Mouse (Mus musculus) splenic B cell, adult 2 months (primary cell): ENCODE results near the gene Gm10974.
A peak's percentile ranks its signal among the peaks of the same experiment; 100 is the strongest.

Experiments used
- DNase-seq: peaks from one replicate; pipeline ENCODE4 v3.0.0-alpha.2; 2011; ENCODE audit warnings: low read depth, low spot score
- H3K27me3 ChIP-seq: 2 replicates; pipeline ENCODE4 v1.6.1; 2012; ENCODE audit warnings: mild to moderate bottlenecking, low read length, moderate library complexity, mixed read lengths; ENCODE audit not compliant: control insufficient read depth, poor library complexity, insufficient read depth, severe bottlenecking
- H3K36me3 ChIP-seq: 2 replicates; pipeline ENCODE4 v1.6.1; 2012; ENCODE audit warnings: mild to moderate bottlenecking, low read length, moderate library complexity, mixed read lengths; ENCODE audit not compliant: control insufficient read depth, poor library complexity, insufficient read depth, severe bottlenecking

Gm10974 gene

DNA sequence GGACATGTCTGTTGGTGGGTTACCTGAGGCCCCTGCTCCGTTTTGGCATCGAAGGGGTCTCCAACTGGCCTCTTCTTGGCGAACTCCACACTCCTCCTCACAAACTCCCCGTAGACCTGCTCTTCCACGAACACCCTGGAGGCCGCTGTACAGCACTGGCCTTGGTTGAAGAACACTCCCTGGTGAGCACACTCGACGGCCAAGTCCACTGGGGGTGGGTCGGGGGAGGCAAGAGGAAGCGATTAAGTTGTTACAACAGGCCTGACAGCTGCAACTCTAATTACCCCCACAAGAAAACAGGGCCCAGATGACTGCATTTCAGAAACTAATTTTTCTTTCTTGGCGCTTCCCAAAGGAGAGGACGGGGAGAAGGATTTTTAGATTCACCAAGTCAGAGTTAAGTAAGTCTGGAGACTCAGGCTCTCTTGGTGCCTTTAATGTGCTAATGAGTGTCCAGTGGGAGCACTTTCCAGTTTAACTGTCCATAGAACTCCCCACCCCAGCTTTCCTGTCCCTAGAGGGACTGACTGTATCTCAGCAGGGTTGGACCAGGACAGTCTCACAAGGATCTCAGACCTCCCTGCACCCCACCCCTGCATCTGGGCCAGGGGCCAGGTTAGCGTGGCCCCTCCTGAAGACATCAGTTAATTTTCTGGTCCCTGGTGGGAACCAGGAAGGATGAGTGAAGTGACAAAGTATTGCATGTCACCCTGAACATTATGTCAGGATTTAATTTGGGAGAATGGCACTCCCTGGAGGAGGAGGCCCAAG, 40.4 kb downstream of the Gm10974 start:
- H3K27me3 ChIP-seq, result no peaks in the 10 kb centered on the region
- no peaks in the 10 kb centered on the region for H3K36me3 ChIP-seq
- DNase-seq, result no peak

- H3K36me3 ChIP-seq, result no peaks in the 10 kb centered on the region
- DNase-seq, result no peak
- no peaks in the 10 kb centered on the region for H3K27me3 ChIP-seq
These were observed 41.3 kb downstream of the Gm10974 start for GRCm38 (mm10) chr7:66406971-66407370.

DNA sequence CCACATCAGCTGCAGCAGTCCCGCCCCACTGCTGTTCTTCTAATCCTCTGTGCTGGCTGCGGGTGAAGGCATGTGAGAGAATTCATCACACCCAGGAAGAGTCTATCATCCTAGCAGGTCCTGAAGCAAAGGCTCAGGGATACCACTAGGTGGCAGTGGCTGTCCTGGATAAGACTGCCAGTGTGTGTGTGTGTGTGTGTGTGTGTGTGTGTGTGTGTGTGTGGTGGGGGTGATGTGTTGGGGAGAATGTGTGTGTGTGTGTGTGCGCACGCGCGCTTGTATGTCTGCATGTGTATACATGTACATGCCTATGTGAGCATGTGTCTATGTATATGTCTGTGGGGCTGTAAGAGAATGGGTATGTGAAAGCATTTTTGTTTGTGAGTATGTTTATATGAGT, 43.7 kb downstream of the Gm10974 start:
- no peak for DNase-seq
- H3K27me3 ChIP-seq, result no peaks in the 10 kb centered on the region

GRCm38 (mm10) chr7:66413093-66413492, 47.4 kb downstream of the Gm10974 start:
- Histone ChIP-seq H3K36me3 (no peaks in the 10 kb centered on the region), H3K27me3 (no peaks in the 10 kb centered on the region)
- no peak for DNase-seq

More for the DNA sequence above, 43.7 kb downstream of the Gm10974 start:
- H3K36me3 ChIP-seq, result no peaks in the 10 kb centered on the region

DNA sequence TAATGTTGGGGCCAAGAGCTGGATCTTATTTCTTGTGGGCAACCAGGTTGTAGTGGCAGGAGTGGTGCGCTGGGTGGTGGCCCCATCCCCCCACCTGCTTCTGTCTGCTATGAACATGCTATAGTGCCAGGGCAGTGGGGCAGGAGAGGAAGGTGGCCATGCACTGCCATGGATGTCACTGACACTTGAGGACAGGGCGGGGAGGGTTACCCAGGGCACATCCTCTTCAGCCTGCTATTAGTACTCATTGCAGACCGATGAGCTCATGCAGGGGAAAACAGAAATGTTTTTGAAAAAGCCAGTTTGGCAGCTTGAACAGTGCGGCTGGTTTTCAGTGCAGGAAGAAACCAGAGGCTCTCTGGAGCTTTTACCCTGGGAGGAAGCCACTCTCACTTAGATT, 51.1 kb downstream of the Gm10974 start:
- DNase-seq, result no peak
- Histone ChIP-seq H3K27me3 (no peaks in the 10 kb centered on the region), H3K36me3 (no peaks in the 10 kb centered on the region)

DNA sequence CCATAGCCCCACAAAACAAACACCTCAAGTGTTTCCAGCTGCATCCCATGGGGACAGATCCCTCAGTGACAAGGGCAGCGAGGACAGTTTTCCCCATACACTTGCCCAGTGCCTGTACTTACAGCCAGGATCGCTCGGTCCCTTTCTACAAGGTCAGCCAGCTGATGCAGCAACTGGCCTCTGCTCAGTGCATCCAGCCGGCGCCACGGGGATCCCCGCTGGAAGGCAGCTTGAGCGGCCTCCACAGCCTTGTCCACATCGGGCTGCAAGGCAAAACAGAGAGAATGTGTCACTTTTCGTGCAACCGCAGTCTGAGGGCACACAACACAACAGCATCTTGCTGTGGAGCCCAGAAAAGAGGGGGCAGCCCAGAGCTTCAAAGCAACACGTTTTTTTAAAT, 53.3 kb downstream of the Gm10974 start:
- Histone ChIP-seq H3K36me3 (no peaks in the 10 kb centered on the region), H3K27me3 (no peaks in the 10 kb centered on the region)
- DNase-seq, result no peak

GRCm38 (mm10) chr7:66421903-66422302, 56.2 kb downstream of the Gm10974 start:
- no peak for DNase-seq

GRCm38 (mm10) chr7:66427053-66427436, 61.3 kb downstream of the Gm10974 start:
- no peak for DNase-seq
- no peaks in the 10 kb centered on the region for H3K36me3 ChIP-seq
- no peaks in the 10 kb centered on the region; the same call in 1 of the 2 replicates for H3K27me3 ChIP-seq

More at GRCm38 (mm10) chr7:66421903-66422302, 56.2 kb downstream of the Gm10974 start:
- no peaks in the 10 kb centered on the region; the same call in 1 of the 2 replicates for H3K27me3 ChIP-seq
- H3K36me3 ChIP-seq, result no peaks in the 10 kb centered on the region

- DNase-seq, result peak; percentile 5
- H3K27me3 ChIP-seq, result no peaks in the 10 kb centered on the region; the same call in 1 of the 2 replicates
- no peaks in the 10 kb centered on the region for H3K36me3 ChIP-seq
These were observed 61.9 kb downstream of the Gm10974 start, which contains the start of gene Aldh1a3 for GRCm38 (mm10) chr7:66427437-66428161. TSS of gene Aldh1a3 (minus strand) at chr7:66427517.

DNA sequence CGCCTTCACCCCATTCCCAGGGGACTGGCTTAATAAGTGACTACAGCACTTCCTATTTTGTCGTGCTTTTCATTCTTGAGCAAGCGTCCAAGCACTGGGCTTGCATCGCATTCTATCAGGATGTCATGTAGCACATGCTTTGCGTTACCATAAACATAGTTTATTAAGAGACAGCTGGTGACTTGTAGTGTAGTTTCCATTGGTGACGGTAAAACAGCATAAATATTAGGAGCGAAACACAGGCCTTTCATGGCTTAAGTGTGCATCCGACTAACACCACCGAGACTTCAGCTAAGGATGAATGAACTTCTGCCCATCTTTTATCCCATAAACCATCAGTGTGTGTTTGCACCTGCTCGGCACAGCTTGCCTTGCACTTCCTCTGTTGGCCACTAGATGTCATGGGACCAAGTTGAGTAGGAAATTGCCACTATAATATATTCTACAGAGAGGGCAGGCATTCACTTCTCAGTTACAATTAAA, 68.8 kb downstream of the Gm10974 start:
- peak; percentile 64 for DNase-seq
- Histone ChIP-seq H3K27me3 (no peaks in the 10 kb centered on the region), H3K36me3 (no peaks in the 10 kb centered on the region)
